ENCODE assay signal across 10 mouse cellular contexts in genomic region chr8:125641808-125642207, GRCm38 (mm10). TPM values are rescaled to one million over a fixed set of nuclear protein-coding genes. Genes with fewer than 3 reads are reported as not detected.
A peak's percentile ranks its signal among the peaks of the same experiment; 100 is the strongest.
DNase-seq lines count a peak whose midpoint lies in the region; ATAC-seq and TF ChIP-seq lines count a peak whose summit lies in the region.
"Had no signal": no experiment of that assay in that cellular context is flagged by ENCODE, and none has a peak within 500 bp of the region (broad histone marks: within the 10 kb centered on the region; RNA-seq: fewer than 3 reads in every experiment).

No protein-coding gene starts in this region.

- H3K27me3 ChIP-seq in hindbrain, postnatal 0 days (ENCODE audit: insufficient read depth, low read length), result no peaks in the 10 kb centered on the region
- H3K27me3 ChIP-seq: midbrain, embryonic 12.5 days had no signal

- peaks cover 10% of the 10 kb centered on the region for H3K4me1 ChIP-seq in hindbrain, postnatal 0 days (ENCODE audit: insufficient read depth, low read length)

- H3K27ac ChIP-seq in hindbrain, postnatal 0 days, result no peak overlapping the region
- H3K27ac ChIP-seq: midbrain, embryonic 12.5 days had no signal

- no peak overlapping the region for H3K9ac ChIP-seq in hindbrain, postnatal 0 days (replicated peaks; ENCODE audit: low read length)
- H3K9ac ChIP-seq: midbrain, embryonic 12.5 days had no signal

- TF ChIP-seq CTCF in hindbrain, postnatal 0 days (IDR thresholded peaks at IDR 0.05; ENCODE audit: low read depth), result no peak

- intact Hi-C loops in left cerebral cortex, postnatal 36 days (cut with DNase I), result no loop called here

- DNase-seq in kidney, postnatal 10 days, result peak; percentile 41
- no peak for DNase-seq in kidney, adult 8-10 months
- DNase-seq in Muller cell, postnatal 12 days (ENCODE audit: inconsistent ontology term), result peak; percentile 93
- peak; percentile 83 for DNase-seq in cerebellum, adult 8-10 months
- peak; percentile 78 for DNase-seq in hindbrain, postnatal 0 days (ENCODE audit: low spot score)
- no peak for DNase-seq in thymus, postnatal 0 days (ENCODE audit: low spot score)
- no peak for DNase-seq in spleen, adult 12 weeks (ENCODE audit: low spot score)
- no peak for DNase-seq in left cerebral cortex, postnatal 36 days (ENCODE audit: low spot score in 2 of 2)

- 34% methylated on average over 6 of the region's 6 CpGs for WGBS in hindbrain, postnatal 0 days

- no peak overlapping the region for H3K4me3 ChIP-seq in hindbrain, postnatal 0 days (ENCODE audit: low read length)
- H3K4me3 ChIP-seq: midbrain, embryonic 12.5 days had no signal

- H3K9me3 ChIP-seq in hindbrain, postnatal 0 days (ENCODE audit: low read length), result no peaks in the 10 kb centered on the region
- H3K9me3 ChIP-seq: midbrain, embryonic 12.5 days had no signal

- no peak overlapping the region for H3K4me2 ChIP-seq in hindbrain, postnatal 0 days (ENCODE audit: low read depth, low read length)
- H3K4me2 ChIP-seq: midbrain, embryonic 12.5 days had no signal

- no peaks in the 10 kb centered on the region for H3K36me3 ChIP-seq in hindbrain, postnatal 0 days (ENCODE audit: insufficient read depth, low read length)
- H3K36me3 ChIP-seq: midbrain, embryonic 12.5 days had no signal

- ATAC-seq in hindbrain, postnatal 0 days, result peak; percentile 37; the same call in 1 of the 2 replicates

RNA-seq across cellular contexts. Expression of gene Map10, which starts 27.8 kb away (rescaled TPM):
- 9.7 and 13.4 TPM in 2 replicates for total RNA-seq in hindbrain, postnatal 0 days (2014; rRNA removed)
- 5.5 and 6.3 TPM in 2 replicates for polyA plus RNA-seq in hindbrain, postnatal 0 days (2015; fragmentation: Nextera tagmentation; extraction: Ambion mirVana)
- polyA plus RNA-seq in thymus, postnatal 0 days (2015; fragmentation: Nextera tagmentation; extraction: Ambion mirVana), result 2.5 and 3.5 TPM in 2 replicates
- total RNA-seq in left cerebral cortex, postnatal 36 days (2021), result 1 to 10 TPM; 3.6 to 5.3 TPM
- total RNA-seq: MEL had no signal

Comparison
In these comparisons a context has a peak if more than half of its experiments do, and no peak if none do; other contexts are left out.
1. DNase-seq: peak in kidney, postnatal 10 days (single experiment), Muller cell, postnatal 12 days (single experiment), cerebellum, adult 8-10 months (single experiment) and hindbrain, postnatal 0 days (single experiment); none in kidney, adult 8-10 months (0 of 2), thymus, postnatal 0 days (single experiment), spleen, adult 12 weeks (single experiment) and left cerebral cortex, postnatal 36 days (0 of 2).